Mouse (Mus musculus) R1 (cell line): Measurements from ENCODE around the gene Prtg.

ENCODE experiments used
- DNase-seq: peaks from one replicate; pipeline ENCODE4 v3.0.0-alpha.2; 2018; ENCODE audit warnings: low read depth, low spot score

Gene Prtg

DNA sequence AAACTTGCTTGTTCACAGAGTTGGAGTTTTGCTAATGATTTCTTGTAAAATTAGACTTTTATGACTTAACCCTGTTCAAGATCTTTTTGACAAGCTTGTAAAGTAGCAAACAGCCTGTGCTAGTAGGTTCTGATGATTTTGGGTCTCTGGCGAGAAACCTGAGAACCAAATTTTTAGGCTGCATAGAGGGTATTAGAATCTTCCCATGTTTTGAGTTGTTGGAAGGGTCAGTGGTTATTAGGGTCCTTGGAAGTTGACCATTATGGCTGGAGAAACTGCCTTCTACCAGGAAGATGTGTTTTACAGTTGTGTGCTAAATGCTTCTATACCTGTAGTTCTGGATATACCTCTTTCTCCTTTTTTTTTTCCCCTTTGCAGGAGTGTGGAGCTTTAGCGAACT lies 2.4 kb downstream of the Prtg start:
- DNase-seq: no peak

DNA sequence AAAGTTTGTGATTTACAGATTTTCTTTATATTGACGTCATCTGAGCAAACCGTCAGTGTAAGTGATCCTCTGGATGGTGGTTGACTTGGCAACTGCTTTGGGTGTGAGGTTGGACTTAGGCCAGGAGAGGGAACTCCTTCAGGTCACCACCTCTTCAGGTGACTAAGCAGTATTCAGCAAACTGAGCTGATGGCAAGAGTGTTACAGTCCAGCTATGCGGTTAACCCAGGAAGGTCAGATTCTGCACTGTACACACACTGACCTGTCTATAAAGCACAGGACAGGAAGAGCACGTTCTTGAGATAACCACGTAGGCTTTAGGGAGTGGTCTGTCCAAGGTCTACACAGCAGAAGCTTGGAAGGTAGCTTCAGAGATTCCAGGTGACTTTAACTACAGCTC lies 3.9 kb downstream of the Prtg start:
- peak; percentile 79 for DNase-seq

DNA sequence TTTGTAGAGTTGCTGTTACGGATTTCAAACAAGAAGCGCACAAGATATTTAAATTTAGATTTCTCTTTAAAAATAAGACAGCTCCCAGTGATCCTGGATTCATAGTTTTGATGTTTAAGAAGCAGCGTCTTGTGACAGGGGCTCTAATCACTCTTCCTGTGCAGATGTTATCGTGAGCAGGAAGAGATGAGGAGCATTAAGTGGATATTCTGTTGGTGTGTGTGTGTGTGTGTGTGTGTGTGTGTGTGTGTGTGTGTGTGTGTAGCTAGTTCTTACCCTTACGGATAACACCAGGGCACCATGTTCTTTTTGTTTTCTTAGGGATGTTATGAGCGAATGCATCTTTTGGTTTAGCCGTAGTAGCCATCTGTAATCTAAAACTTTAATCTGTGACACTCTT lies 5.4 kb downstream of the Prtg start:
- DNase-seq: no peak

DNA sequence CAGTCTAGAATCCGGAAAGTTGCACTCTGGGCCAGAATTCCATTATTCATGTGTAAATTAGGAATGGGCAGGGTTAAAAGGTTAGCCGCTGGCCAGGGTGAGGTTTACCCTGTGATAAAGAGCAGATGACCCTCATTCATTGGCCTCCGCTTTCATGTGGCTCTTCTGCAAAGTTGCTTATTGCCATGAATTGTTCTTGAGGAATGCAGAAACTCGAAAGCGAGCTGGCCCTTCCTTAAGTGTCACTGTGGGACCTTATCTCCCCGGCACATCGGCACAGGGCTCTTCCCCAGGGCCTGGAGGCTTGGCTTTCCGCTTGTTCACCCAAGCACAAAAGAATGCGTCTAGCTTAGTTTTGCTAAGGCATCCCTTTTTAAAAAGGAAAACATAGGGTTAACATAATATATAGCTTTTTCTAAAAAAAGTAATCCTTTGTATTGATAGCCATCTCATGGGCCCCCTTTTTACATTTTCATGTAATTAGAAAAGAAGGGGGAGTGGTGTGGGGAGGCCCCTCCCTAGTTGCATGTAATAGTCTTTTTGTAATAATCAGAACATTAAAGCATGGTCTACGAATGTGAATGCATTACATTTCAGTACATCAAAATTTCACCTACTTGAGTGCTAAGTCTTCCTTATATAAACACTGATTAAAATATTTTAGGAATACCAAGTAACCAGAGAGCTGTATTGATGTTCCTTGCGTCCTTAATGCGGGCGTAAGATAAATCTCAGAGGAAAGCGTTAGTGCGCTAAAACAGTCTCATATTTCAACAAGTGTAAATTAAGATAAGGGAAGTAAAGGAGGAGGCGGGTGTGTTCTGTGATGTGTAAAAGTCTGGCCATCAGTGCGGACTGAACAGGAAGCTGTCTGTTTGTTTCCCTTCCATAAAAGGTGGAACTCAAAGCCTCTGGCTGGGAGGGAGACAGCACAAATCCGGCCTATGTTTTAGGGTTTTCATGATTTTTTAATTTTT lies 6.2 kb downstream of the Prtg start:
- DNase-seq: peak; percentile 87

DNA sequence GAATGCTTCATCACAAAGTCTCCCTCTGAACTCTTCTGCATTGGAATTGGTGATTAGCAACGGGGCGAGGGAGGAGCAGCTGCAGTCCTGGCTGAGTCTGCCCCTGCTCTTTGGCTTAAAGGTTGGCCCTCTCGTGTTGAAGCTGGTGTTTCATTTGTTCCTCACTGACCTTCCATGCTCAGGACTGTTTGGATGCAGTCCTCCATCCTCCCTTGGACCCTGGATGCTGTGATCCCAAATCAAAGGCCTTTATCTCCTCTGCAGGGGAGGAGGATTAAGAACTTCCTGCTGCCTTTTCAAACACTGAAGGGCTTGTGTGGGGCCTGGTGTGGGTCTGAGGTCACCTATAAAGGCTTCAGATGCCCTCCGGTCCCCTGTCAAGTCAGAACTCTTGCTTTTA lies 18.8 kb downstream of the Prtg start:
- peak; percentile 29 for DNase-seq

DNA sequence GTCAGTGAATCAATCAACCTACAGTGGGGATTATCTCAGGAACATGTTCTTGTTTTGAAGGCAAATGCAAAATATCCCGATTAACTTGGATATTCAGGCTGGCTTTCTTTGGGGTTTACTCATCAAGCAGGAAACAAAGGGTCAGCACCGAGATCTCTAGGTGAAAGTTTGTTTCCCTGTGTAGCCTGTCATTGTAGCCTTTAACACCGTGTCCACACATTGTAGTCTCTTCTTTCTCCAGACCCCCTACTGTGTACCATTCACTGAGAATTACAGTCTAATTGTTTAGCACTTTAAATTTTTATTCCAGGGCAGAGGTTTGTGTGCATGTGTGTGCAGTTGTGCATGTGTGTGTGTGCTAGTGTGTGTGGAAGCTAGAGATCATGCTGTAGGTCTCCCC lies 19.3 kb downstream of the Prtg start:
- DNase-seq: peak; percentile 51

DNA sequence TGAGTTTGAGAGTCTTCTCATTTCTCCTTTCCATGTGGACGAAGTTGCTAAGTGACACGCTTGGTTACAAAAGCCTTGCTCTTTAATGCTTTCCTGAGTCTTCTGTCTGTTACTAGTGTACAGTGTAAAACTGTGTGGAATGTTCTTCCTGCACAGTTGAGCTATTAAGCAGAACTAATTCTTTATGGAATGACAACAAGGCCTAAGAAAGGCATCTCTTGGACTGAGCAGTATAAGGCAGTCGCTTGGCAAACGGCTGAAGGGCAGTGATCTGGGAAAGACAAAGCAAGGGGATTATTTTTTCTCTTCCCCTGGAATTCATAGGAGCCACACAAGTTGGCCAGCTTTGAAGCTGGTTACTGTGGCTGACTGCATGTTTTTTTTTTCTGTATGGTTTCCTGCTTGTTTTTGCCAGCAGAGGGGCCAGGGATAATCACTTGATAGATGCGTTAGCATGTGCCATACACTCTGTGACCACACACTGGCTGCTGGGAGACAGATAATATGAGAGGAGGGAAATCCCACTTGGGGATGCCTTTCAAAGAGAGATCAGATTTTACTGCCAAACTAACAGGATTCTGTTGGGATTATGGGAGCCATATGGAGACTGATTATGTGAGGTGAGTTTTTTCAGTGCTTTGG lies 22.1 kb downstream of the Prtg start:
- no peak for DNase-seq

DNA sequence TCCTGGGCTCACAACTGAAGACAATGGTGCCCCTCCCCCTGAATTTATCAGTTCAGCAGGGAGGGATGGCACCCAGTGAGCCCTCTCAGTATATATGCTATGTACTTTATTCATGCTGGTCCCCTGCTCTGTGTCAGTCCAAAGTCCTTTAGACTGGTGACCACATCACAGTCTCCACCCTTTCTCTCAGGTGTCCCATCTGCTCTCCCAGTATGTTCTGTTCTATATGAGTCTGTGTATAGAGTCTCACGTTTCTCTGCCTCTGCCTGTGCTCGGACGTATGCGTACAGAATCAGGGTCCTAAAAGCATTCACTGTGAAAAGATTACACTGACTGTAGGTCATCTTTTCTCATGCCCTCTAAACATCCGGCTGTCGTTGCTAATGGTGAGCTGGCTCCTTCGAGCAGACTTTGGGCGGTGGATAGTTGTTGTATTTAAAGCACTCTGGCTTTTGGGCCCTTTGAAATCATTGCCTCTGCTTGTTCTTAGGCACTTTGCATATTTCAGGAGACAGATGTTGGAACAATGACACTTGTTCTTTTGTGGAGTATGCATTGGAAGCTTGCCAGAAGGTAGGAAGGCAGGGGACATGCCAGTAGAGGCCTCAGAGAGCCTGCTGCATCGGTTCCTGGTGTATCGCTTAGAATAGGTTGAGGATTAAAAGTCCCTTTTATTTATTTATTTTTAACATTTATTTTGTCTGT lies 27.5 kb downstream of the Prtg start:
- DNase-seq: peak; percentile 89

DNA sequence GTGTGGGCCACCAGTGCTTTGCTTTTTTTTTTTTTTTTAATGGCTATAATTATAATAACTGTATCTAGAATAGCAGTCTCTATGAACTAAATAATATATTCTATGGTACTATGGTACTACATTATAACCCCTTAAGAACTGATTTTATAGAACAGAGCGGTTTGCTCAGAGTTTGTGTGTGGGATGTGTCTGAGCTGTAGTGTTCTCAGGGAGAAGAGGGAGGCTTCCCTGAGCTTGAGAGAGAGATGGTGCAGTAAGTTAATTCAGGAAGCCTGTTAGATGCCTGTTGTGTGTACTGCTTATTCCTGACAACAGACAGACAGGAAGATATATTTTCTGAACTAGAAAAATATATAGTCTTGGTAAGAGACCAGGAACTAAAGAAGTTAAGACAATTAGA lies 28.3 kb downstream of the Prtg start:
- DNase-seq: no peak

DNA sequence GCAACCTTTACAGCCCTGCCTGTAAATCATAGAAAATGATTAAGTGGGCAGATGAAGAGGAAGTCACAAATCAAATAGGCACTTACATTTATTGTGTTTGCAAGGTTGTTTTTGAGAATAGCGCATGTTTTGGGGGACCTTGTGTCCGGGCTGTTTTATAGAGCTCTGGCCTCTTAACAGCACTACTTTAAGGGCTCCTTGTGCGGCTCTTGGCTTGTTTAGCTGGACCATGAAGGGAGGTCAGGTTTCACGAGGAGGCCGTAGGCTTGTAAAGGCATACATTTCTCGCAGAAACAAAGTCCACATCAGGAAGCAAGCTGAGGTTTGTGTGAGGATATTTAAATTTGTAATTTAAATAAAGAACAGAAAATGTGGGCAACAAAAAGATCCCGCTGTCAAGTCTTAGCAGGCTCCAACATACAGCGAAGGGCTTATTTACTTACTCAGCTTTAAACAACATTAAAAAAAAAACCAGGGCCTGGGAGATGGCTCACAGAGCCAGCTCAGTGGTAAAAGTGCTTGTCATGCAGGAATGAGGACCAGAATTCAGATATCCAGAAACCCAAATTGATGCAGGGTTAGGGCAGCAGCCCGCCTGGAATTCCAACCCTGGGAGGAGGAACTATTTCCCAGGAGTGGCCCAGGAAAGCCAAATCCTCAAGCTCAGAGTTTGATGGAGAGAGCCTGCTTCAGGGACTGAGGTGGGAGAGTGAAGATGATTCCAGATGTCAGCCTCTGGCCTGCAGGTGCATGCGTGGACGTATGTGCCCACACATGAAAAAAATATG lies 30.2 kb downstream of the Prtg start:
- DNase-seq: peak; percentile 62

DNA sequence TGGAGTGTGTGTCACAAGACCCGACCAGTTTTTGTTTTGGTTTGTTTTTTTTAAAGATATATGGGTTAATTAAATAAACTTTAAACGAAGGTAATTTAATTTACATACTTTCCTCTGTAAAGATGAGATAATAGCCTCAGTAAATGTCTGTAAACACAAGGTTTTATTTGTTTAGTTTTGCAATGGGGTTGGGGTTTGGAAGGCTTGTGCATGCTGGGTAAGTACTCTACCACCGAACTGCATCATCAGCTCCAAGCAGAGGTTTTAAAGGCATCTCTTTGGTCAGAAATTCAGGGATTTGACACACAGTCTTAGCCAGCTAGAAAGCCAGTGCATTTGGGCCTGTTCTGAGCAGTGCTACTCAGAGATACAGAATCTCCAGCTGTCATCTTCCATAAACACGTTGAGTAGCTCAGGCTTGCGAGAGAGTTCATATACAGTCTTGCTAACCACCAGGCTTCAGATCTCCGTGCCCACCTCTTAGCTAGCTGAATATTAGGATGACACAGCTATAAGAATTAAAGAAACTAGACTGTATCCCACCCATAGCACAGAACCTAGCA lies 31.0 kb downstream of the Prtg start:
- DNase-seq: no peak

DNA sequence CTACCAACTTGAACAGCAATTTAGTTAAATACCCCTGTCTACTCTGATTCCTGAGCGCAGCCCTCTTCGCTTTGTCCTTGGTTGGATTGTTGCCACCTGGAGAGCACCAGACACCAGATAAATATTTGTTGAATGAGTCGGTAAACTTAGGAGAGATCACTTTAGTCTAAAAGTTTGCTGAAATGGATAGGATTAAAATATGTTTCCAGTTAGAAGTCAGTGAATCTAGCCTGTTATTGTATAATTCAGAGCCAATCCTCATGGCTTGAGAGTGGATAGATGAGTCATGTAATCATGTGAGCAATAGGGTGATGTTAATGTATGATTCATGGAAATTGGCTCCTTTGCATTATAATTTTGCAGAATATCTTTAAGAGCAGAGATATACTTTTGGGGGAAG lies 31.6 kb downstream of the Prtg start:
- no peak for DNase-seq

DNA sequence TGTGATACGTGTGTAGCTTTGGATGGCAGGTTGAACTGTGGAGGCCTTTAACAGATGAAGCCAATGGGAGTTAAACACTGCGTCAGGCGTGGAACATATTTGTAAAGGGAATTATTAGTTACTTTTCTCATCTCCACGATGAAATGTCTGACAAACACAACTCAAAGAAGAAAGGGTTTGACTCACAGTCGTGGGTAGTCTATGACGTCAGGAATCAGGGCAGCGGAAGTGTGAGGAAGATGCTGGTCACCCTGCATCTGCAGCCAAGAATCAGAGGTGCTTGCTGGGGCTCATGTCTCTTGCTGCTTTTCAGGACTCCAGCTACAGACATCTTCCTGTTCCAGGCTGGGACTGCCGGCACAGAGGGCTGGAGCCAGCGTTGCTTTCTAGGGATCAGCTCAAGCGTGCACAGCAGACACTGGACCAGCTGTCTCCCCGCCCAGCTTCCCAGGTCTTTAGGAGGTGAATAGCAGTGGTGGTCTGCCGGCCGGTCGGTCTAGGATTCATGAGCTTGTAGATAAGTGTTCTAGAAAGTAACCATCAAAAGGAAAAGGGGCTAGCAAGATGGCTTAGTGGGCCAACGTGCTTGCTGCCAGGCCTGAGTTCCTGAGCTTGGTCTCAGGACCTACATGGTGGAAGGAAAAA lies 32.8 kb downstream of the Prtg start:
- no peak for DNase-seq

DNA sequence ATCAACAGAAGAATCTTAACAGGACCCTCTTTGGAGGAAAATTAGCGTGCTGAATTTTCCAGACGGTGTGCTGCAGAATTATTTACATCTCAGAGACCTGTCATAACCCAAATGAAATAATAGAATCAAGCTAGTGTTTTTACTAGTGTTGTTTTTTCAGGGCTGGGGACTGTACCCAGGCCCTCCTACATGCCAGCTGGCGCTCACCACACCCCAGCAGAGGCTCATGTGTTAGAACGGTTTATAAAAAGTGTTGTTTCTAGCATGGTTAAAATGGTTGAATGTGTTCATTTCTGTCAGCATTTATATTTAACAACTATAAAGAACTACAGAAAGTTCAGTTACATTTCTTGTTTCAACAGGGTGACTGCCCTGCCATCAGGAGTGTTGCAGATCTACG lies 37.8 kb downstream of the Prtg start:
- DNase-seq: no peak

DNA sequence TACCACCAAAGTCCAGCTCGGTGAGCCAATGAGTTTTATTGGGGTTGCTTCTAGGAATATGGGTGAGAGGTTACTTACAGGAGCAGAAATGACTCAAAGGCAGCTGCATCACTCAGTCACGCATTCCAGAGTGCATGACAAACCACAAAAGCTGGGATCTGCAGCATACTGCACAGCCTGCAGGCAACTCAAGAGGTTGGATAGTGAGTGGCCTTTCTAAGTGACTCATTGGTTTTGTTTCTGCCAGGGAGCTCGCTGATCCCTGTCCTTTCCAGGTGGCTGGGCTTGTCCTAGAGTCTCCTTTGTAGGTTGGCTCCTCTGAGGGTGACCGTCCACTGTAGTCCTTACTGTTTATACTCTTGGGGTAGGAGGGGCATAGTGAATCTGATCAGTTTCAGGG lies 39.5 kb downstream of the Prtg start:
- DNase-seq: no peak

DNA sequence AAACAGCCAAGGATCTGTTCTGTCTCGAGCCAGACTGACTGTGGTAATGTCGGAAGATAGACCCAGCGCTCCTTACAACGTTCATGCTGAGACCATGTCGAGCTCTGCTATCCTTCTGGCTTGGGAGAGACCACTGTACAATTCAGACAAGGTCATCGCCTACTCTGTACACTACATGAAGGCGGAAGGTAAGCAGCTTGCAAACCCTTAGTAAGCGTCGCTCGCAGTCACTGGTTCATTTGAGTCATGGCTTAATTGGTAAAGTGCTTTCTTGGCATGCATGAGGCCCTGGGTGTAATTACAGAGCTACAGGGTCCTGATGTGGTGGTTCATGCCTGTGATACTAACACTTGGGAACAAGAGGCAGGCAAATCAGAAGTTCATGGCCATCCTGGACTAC lies 44.9 kb downstream of the Prtg start:
- DNase-seq: no peak

DNA sequence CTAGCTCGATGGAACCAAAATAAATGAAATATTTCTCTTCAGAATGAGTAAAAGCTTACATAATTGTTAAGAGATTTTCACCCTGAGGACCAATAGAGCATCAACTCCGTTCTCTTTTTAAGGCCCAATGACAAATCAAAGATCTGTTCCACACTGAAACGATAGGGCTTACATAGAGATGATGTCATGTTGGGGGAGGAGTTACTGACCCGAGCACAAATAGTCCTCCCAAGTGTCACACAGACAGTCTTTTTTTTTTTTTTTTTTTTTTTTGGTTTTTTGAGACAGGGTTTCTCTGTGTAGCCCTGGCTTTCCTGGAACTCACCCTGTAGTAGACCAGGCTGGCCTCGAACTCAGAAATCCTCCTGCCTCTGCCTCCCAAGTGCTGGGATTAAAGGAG lies 45.3 kb downstream of the Prtg start:
- peak; percentile 69 for DNase-seq

DNA sequence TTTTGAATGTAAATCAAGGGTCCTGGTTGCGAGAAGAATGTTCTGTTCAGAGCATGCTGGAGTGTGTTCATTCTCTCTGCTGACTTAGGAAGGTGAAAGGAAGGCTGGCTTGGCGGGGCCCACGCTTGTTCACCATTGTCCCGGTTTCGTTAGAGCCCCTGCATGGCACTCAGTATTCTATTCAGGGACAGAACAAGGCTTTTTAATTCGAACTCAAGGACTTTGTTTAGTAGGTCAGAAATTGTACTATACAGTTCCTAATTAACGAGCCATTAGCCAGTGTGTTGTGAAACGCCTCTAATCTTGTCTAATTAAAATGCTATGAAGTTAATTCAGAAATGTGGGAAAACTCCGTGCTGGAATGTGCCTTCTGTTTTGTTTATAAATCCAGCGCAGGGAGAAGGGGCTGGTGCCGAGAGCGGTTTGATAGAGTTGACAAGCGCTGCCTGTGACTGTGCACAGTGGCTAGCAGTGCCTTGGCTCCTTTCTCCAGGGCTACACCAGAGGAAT lies 47.1 kb downstream of the Prtg start:
- DNase-seq: no peak

DNA sequence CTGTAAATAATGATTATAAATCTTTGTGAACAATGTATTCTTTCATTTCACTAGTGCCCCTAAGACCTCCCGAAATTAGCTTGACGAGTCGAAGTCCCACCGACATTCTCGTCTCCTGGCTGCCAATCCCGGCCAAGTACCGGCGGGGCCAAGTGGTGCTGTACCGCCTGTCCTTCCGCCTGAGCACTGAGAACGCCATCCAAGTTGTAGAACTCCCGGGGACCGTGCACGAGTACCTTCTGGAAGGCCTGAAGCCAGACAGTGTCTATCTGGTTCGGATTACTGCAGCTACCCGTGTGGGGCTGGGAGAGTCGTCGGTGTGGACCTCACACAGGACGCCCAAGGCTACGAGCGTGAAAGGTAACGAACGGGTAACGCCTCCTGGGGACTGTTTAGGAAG lies 50.0 kb downstream of the Prtg start:
- DNase-seq: peak; percentile 54

DNA sequence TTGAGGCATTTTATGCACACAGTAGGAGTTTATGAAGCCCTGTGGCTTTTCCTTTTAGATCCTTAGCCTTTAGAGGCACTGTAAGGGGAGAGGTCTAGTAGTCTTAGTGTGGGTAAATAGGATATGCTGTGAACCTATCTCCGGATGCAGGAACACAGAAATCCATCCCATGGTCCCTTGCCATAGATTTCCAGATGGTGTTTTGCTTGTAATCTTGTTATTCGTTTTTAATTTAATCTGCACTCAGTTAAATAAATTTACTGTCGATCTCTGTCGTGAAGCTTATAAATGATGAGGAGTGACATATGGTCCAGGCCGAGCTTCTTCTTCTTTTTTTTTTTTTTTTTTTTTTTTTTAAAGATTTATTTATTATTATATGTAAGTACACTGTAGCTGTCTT lies 54.1 kb downstream of the Prtg start:
- no peak for DNase-seq

DNA sequence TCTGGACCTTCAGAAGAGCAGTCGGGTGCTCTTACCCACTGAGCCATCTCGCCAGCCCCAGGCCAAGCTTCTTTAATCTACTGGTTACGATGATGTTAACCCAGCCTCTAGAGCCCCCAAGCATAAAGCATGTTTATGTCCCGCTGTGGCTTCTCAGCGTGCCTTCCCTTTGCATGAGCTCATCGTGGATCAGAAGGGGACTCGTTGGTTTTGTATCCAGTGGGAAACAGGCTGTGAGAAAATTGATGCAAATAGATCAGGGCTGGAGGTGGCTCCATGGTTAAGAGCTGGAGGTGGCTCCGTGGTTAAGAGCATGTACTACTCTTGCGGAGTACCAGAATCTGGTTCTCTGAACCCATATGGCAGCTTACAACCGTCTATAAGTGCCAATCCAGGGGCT lies 54.6 kb downstream of the Prtg start:
- DNase-seq: no peak
